Mouse (Mus musculus): ENCODE measurements around the gene Rmdn3. TPM values are rescaled to one million over a fixed set of nuclear protein-coding genes. Genes with fewer than 3 reads are reported as not detected.

The Rmdn3 gene
- polyA plus RNA-seq, 1 experiment from 2014 or later, result 185 TPM

- Histone ChIP-seq H3K9ac (ENCODE audit: low read depth, low read length) (no peak overlapping the region), H3K4me1 (replicated peaks; ENCODE audit: control insufficient read depth, insufficient read depth, low read length) (no peaks in the 10 kb centered on the region), H3K4me3 (ENCODE audit: low read depth, low read length) (no peak overlapping the region), H3K4me2 (replicated peaks; ENCODE audit: low read depth) (no peak overlapping the region), H3K36me3 (ENCODE audit: control insufficient read depth, insufficient read depth) (peaks cover 17% of the 10 kb centered on the region; the same call in 1 of the 2 replicates), H3K9me3 (ENCODE audit: control insufficient read depth) (no peaks in the 10 kb centered on the region), H3K27me3 (replicated peaks; ENCODE audit: control insufficient read depth, insufficient read depth, low read length) (no peaks in the 10 kb centered on the region), H3K27ac (ENCODE audit: low read depth, low read length) (0 out of 2 replicates have a peak overlapping the region, but pooled peaks have one; percentile 54)
- WGBS, result 30% methylated on average over 3 of the region's 3 CpGs
- peak; percentile 50 for ATAC-seq
- peak; percentile 54 for TF ChIP-seq CTCF (IDR thresholded peaks at IDR 0.05; ENCODE audit: low read depth)
Measured at GRCm38 (mm10) chr2:119176761-119177160, 19.9 kb upstream of the Rmdn3 start.

- no peak for TF ChIP-seq CTCF (IDR thresholded peaks at IDR 0.05; ENCODE audit: low read depth)
- Histone ChIP-seq H3K27ac (ENCODE audit: low read depth, low read length) (no peak overlapping the region), H3K4me3 (ENCODE audit: low read depth, low read length) (no peak overlapping the region), H3K27me3 (replicated peaks; ENCODE audit: control insufficient read depth, insufficient read depth, low read length) (no peaks in the 10 kb centered on the region), H3K4me2 (replicated peaks; ENCODE audit: low read depth) (no peak overlapping the region), H3K36me3 (ENCODE audit: control insufficient read depth, insufficient read depth) (peaks cover 14% of the 10 kb centered on the region; the same call in 1 of the 2 replicates), H3K4me1 (replicated peaks; ENCODE audit: control insufficient read depth, insufficient read depth, low read length) (no peaks in the 10 kb centered on the region), H3K9ac (ENCODE audit: low read depth, low read length) (no peak overlapping the region), H3K9me3 (ENCODE audit: control insufficient read depth) (no peaks in the 10 kb centered on the region)
- no peak for ATAC-seq
- WGBS, result 53% methylated on average over 6 of the region's 6 CpGs
Measured at GRCm38 (mm10) chr2:119175614-119176013, 18.8 kb upstream of the Rmdn3 start.

- WGBS, result 77% methylated on average over 14 of the region's 14 CpGs
- no peaks in the 10 kb centered on the region for H3K4me1 ChIP-seq (replicated peaks; ENCODE audit: control insufficient read depth, insufficient read depth, low read length)
- no peak overlapping the region for H3K27ac ChIP-seq (ENCODE audit: low read depth, low read length)
- no peak for TF ChIP-seq CTCF (IDR thresholded peaks at IDR 0.05; ENCODE audit: low read depth)
- H3K9me3 ChIP-seq (ENCODE audit: control insufficient read depth), result no peaks in the 10 kb centered on the region
- H3K36me3 ChIP-seq (ENCODE audit: control insufficient read depth, insufficient read depth), result peaks cover 8% of the 10 kb centered on the region; the same call in 1 of the 2 replicates
- ATAC-seq, result no peak
- no peaks in the 10 kb centered on the region for H3K27me3 ChIP-seq (replicated peaks; ENCODE audit: control insufficient read depth, insufficient read depth, low read length)
- no peak overlapping the region for H3K9ac ChIP-seq (ENCODE audit: low read depth, low read length)
- no peak overlapping the region for H3K4me2 ChIP-seq (replicated peaks; ENCODE audit: low read depth)
- H3K4me3 ChIP-seq (ENCODE audit: low read depth, low read length), result no peak overlapping the region
Measured at GRCm38 (mm10) chr2:119174866-119175265, 18.0 kb upstream of the Rmdn3 start.

GRCm38 (mm10) chr2:119173991-119174651 lies 17.3 kb upstream of the Rmdn3 start, which contains the start of gene Gm14137:
Gene Gm14137, plus strand, starts transcription at chr2:119174509.
- no peaks in the 10 kb centered on the region for H3K27me3 ChIP-seq (replicated peaks; ENCODE audit: control insufficient read depth, insufficient read depth, low read length)
- no peaks in the 10 kb centered on the region for H3K9me3 ChIP-seq (ENCODE audit: control insufficient read depth)
- H3K9ac ChIP-seq (ENCODE audit: low read depth, low read length), result no peak within 1 kb of the TSS
- 0 out of 2 replicates have a peak, but pooled peaks have one; percentile 17 for ATAC-seq
- H3K36me3 ChIP-seq (ENCODE audit: control insufficient read depth, insufficient read depth), result peaks cover under 1% of the 10 kb centered on the region; the same call in 1 of the 2 replicates
- H3K4me1 ChIP-seq (replicated peaks; ENCODE audit: control insufficient read depth, insufficient read depth, low read length), result no peaks in the 10 kb centered on the region
- H3K27ac ChIP-seq (ENCODE audit: low read depth, low read length), result no peak within 1 kb of the TSS
- WGBS, result 59% methylated on average over 8 of the region's 8 CpGs
- H3K4me2 ChIP-seq (replicated peaks; ENCODE audit: low read depth), result peak within 1 kb of the TSS; percentile 52
- TF ChIP-seq CTCF (IDR thresholded peaks at IDR 0.05; ENCODE audit: low read depth), result no peak
- no peak within 1 kb of the TSS for H3K4me3 ChIP-seq (ENCODE audit: low read depth, low read length)

- no peaks in the 10 kb centered on the region for H3K9me3 ChIP-seq (ENCODE audit: control insufficient read depth)
- ATAC-seq, result peak; percentile 56
- H3K27ac ChIP-seq (ENCODE audit: low read depth, low read length), result peak overlapping the region; percentile 36
- no peaks in the 10 kb centered on the region for H3K27me3 ChIP-seq (replicated peaks; ENCODE audit: control insufficient read depth, insufficient read depth, low read length)
- H3K36me3 ChIP-seq (ENCODE audit: control insufficient read depth, insufficient read depth), result no peaks in the 10 kb centered on the region
- no peak overlapping the region for H3K9ac ChIP-seq (ENCODE audit: low read depth, low read length)
- 0 out of 2 replicates have a peak overlapping the region, but pooled peaks have one; percentile 0 for H3K4me3 ChIP-seq (ENCODE audit: low read depth, low read length)
- no peaks in the 10 kb centered on the region for H3K4me1 ChIP-seq (replicated peaks; ENCODE audit: control insufficient read depth, insufficient read depth, low read length)
- TF ChIP-seq CTCF (IDR thresholded peaks at IDR 0.05; ENCODE audit: low read depth), result no peak
- 8% methylated on average over 12 of the region's 13 CpGs for WGBS
- H3K4me2 ChIP-seq (replicated peaks; ENCODE audit: low read depth), result peak overlapping the region; percentile 52
Measured at GRCm38 (mm10) chr2:119172862-119173576, 16.2 kb upstream of the Rmdn3 start.

GRCm38 (mm10) chr2:119172446-119172845 lies 15.6 kb upstream of the Rmdn3 start:
- Histone ChIP-seq H3K9ac (ENCODE audit: low read depth, low read length) (no peak overlapping the region), H3K4me3 (ENCODE audit: low read depth, low read length) (no peak overlapping the region), H3K4me2 (replicated peaks; ENCODE audit: low read depth) (peak overlapping the region; percentile 52; the same call in 1 of the 2 replicates), H3K27me3 (replicated peaks; ENCODE audit: control insufficient read depth, insufficient read depth, low read length) (no peaks in the 10 kb centered on the region), H3K27ac (ENCODE audit: low read depth, low read length) (peak overlapping the region; percentile 36; the same call in 1 of the 2 replicates), H3K36me3 (ENCODE audit: control insufficient read depth, insufficient read depth) (no peaks in the 10 kb centered on the region), H3K9me3 (ENCODE audit: control insufficient read depth) (no peaks in the 10 kb centered on the region), H3K4me1 (replicated peaks; ENCODE audit: control insufficient read depth, insufficient read depth, low read length) (no peaks in the 10 kb centered on the region)
- ATAC-seq, result no peak
- TF ChIP-seq CTCF (IDR thresholded peaks at IDR 0.05; ENCODE audit: low read depth), result no peak
- WGBS, result 80% methylated on average over 7 of the region's 7 CpGs
